Mouse (Mus musculus): ENCODE data around the gene Ttbk1. TPM values are rescaled to one million over a fixed set of nuclear protein-coding genes. Genes with fewer than 3 reads are reported as not detected.
A peak's percentile ranks its signal among the peaks of the same experiment; 100 is the strongest.

The Ttbk1 gene
- polyA plus RNA-seq (2015; fragmentation: Nextera tagmentation; extraction: Ambion mirVana): 4.6 and 5.0 TPM in 2 replicates

DNA sequence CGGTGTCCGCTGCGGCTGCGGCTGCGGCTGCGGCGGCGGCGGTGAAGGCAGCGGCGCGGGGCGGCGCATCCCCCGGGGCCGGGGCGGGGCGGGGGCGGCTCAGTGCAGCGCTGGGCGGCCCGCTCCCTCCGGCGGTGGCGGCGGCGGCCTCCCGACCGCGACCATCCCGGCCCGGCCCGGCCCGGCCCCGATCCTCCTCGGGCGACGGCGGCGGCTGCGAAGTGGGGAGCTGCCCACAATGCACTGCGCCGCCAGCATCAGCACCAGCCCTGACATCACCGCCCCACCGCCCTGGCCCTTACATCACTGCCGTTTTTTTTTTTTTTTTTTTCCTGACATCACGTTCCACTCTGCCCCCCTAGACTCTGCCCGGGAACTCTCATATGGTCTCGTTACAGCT is at the start of gene Ttbk1:
Gene Ttbk1 (minus strand): TSS at position 245 of the 400 bp plus-strand sequence.
- Histone ChIP-seq H3K9me3 (no peaks in the 10 kb centered on the region), H3K36me3 (0 out of 2 replicates have a peak, but pooled peaks cover 7% of the 10 kb centered on the region), H3K4me1 (replicated peaks) (peaks cover 45% of the 10 kb centered on the region), H3K27me3 (peaks cover 22% of the 10 kb centered on the region), H3K4me2 (replicated peaks) (peak within 1 kb of the TSS; percentile 77), H3K9ac (replicated peaks) (peak within 1 kb of the TSS; percentile 94), H3K27ac (peak within 1 kb of the TSS; percentile 71), H3K4me3 (replicated peaks) (peak within 1 kb of the TSS; percentile 86)
- peak; percentile 77 for ATAC-seq
- WGBS: 1% methylated on average over 12 of the region's 49 CpGs

DNA sequence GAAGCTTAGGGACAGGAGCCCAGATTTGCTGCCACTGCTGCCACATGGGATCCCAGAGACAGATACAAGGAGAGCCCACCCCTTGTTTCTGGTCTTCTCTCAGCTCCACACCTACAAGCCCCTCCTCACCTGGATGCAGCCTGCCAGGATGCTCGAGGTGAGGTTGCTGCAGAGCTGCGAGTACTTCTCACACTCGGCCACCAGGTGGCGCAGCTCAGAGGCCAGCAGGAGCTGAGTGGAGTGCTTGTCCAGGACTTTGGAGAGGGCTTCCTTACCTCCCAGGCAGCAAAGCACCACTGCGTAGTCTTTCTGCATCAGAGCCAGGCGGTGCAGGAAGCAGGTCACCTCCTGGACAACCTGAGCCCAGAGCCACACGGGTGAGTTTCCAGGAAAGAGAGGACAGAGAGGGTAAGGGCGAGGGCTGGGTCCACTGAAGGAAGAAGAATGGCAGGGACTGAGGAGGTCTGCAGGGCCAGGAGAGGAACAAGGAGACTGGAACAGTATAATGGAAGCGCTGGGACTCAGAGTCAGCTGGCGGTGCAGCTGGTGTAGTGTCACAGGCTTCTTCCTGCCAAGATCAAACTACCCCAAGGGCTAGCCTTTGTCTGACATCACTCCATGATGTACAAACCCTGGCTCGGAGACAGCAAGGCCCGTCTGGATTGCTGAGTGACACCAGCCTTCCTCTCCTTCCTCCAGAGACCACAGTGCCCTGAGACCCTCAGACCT is 38.3 kb upstream of the Ttbk1 start:
- ATAC-seq: peak; percentile 65
- Histone ChIP-seq H3K9me3 (no peaks in the 10 kb centered on the region), H3K27me3 (peaks cover 25% of the 10 kb centered on the region), H3K27ac (no peak overlapping the region), H3K4me2 (replicated peaks) (no peak overlapping the region), H3K4me3 (replicated peaks) (no peak overlapping the region), H3K36me3 (peaks cover 47% of the 10 kb centered on the region), H3K9ac (replicated peaks) (no peak overlapping the region), H3K4me1 (replicated peaks) (no peaks in the 10 kb centered on the region)
- 38% methylated on average over 12 of the region's 12 CpGs for WGBS

DNA sequence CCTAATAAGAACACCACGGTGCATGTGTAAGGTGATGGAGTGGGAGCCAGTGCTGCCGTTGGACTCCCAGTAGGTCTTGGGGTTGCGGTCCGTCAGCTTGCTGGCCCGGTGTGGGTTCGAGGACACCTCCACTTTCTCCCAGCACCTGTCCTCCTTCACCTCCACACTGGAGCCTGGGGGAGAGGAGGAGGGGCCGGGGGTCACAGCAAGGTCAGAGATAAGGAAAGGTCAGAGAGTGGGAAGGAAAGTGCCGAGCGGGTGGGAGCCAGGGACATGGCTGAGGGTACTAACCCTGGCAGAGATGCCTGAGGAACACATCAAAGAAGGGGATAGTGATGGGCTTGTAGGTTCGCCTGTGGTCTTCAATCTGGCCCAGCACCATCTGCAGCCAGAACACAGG is 37.6 kb upstream of the Ttbk1 start:
- no peak for ATAC-seq
- 85% methylated on average over 10 of the region's 10 CpGs for WGBS

DNA sequence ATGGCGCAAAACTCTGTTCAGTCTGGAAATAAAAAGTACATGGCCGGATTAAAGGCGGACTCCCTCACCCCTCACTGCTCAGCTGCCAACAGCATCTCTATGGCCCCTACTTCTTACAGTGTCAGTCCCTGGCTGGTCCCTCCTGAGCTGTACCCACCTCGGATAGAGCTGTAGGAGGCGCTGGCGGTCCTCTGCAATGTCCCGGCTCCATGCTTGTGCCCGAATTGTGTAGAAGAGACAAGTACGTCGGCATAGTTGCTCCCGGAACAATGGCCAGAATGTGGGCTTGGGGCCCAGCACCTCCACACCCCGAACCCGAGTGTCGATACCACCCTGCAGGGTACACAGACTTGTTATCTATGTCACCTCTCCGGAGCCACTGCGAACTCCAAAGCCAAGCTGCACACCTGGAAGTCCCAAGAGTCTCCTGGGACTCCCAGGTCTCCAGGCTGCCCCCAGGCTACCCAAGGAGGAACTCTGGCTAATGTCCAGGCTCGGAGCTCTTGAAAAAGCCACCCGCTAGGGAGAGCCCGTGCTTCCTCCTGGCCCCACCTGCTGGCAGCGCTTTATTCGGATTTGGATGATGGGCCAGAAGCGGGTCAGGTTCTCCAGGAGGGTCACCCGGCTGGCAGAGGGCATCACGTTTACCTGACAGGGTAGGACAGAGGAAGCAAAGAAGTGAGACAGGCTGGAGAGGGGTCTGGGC is 34.6 kb upstream of the Ttbk1 start:
- no peak overlapping the region for H3K9ac ChIP-seq (replicated peaks)
- H3K27me3 ChIP-seq: peaks cover 38% of the 10 kb centered on the region
- H3K36me3 ChIP-seq: peaks cover 31% of the 10 kb centered on the region
- H3K9me3 ChIP-seq: no peaks in the 10 kb centered on the region
- H3K4me3 ChIP-seq (replicated peaks): no peak overlapping the region
- ATAC-seq: no peak
- WGBS: 37% methylated on average over 24 of the region's 24 CpGs
- H3K27ac ChIP-seq: no peak overlapping the region
- H3K4me2 ChIP-seq (replicated peaks): no peak overlapping the region
- no peaks in the 10 kb centered on the region; the same call in 1 of the 2 replicates for H3K4me1 ChIP-seq (replicated peaks)

More for the DNA sequence above, 37.6 kb upstream of the Ttbk1 start:
- H3K4me1 ChIP-seq (replicated peaks): no peaks in the 10 kb centered on the region; the same call in 1 of the 2 replicates
- H3K27ac ChIP-seq: no peak overlapping the region
- no peak overlapping the region for H3K4me3 ChIP-seq (replicated peaks)
- H3K9ac ChIP-seq (replicated peaks): no peak overlapping the region
- H3K27me3 ChIP-seq: peaks cover 32% of the 10 kb centered on the region
- H3K36me3 ChIP-seq: peaks cover 48% of the 10 kb centered on the region
- no peak overlapping the region for H3K4me2 ChIP-seq (replicated peaks)
- no peaks in the 10 kb centered on the region for H3K9me3 ChIP-seq

DNA sequence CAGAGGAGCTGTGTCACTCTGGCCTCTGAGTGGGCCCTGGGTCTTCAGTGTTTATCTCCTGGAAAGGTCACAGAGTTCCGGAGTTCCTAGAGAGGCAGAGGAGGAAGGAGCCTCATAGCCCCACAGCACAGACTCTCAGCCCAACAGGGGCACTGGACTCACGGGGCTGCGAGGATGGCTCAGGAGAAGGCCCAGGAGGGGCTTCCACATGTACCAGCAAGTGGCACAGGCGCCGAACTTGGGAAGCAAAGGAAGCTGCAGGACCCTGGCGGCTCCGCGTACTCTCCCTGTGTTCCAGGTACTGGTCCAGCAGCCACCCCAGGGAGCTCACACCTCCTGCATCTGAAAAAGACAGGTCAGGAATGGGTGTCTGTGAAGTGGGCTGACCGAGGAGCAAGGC is 33.7 kb upstream of the Ttbk1 start:
- no peak for ATAC-seq
- Histone ChIP-seq H3K9ac (replicated peaks) (no peak overlapping the region; the same call in 1 of the 2 replicates), H3K36me3 (peaks cover 28% of the 10 kb centered on the region), H3K4me1 (replicated peaks) (no peaks in the 10 kb centered on the region; the same call in 1 of the 2 replicates), H3K4me2 (replicated peaks) (no peak overlapping the region), H3K9me3 (no peaks in the 10 kb centered on the region), H3K4me3 (replicated peaks) (no peak overlapping the region), H3K27ac (no peak overlapping the region), H3K27me3 (peaks cover 38% of the 10 kb centered on the region)
- 84% methylated on average over 9 of the region's 9 CpGs for WGBS

DNA sequence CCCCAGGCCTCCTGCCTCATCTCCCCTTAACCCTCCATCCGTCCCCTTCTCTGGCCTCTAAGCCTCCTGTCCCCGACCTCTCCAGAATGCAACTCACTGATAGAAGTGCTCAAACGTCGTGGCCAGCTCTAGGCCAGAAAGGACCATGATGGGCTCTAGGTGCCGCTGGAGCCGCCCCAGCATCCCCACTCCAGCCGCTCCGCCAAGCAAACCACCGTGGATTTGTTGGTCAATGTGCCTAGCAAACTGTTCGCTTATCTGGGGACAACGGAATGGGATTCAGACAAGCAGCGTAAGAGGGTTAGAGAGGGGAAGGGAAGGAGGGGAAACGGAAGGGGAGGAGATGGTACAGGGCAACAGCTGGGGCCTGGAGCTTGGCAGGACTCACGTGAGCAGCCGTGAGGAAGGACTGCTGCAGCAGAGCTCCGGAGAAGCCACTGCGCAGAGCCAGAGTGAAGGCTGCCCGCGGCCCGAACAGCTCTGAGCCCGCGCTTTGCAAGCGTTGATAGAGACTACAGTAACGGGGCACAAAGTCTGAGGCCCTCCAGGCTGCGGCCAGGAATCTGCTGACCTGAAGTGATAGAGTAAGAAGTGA is 33.0 kb upstream of the Ttbk1 start:
- no peaks in the 10 kb centered on the region; the same call in 1 of the 2 replicates for H3K4me1 ChIP-seq (replicated peaks)
- no peak overlapping the region for H3K4me3 ChIP-seq (replicated peaks)
- peaks cover 21% of the 10 kb centered on the region for H3K36me3 ChIP-seq
- H3K9me3 ChIP-seq: no peaks in the 10 kb centered on the region
- no peak for ATAC-seq
- H3K27me3 ChIP-seq: peaks cover 38% of the 10 kb centered on the region
- WGBS: 53% methylated on average over 25 of the region's 25 CpGs
- no peak overlapping the region for H3K27ac ChIP-seq
- H3K9ac ChIP-seq (replicated peaks): peak overlapping the region; percentile 36; the same call in 1 of the 2 replicates
- H3K4me2 ChIP-seq (replicated peaks): peak overlapping the region; percentile 11; the same call in 1 of the 2 replicates

DNA sequence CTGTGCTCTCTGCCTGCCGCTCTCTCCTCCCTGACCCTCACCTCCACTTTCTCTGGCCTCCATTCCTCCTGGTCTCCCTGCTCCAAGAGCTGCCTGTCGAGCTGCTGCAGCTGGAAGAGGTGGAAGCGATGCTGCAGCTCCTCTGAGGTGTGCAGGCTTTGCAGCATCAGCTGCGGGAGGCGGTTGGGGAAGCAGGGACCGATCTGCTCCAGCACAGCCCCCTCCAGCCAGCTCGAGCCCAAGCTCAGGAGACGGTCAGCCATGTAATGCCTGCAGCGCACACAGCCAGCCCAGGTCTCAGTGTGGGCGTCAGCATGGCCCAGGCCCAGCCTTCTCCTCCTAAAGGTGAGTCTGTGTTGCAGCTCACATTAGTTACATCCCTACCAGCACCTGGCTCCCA is 32.5 kb upstream of the Ttbk1 start:
- no peaks in the 10 kb centered on the region for H3K9me3 ChIP-seq
- H3K4me2 ChIP-seq (replicated peaks): peak overlapping the region; percentile 11; the same call in 1 of the 2 replicates
- peaks cover 38% of the 10 kb centered on the region for H3K27me3 ChIP-seq
- no peak for ATAC-seq
- peak overlapping the region; percentile 36; the same call in 1 of the 2 replicates for H3K9ac ChIP-seq (replicated peaks)
- H3K27ac ChIP-seq: no peak overlapping the region
- no peak overlapping the region for H3K4me3 ChIP-seq (replicated peaks)
- no peaks in the 10 kb centered on the region; the same call in 1 of the 2 replicates for H3K4me1 ChIP-seq (replicated peaks)
- WGBS: 52% methylated on average over 10 of the region's 10 CpGs
- peaks cover 17% of the 10 kb centered on the region for H3K36me3 ChIP-seq

DNA sequence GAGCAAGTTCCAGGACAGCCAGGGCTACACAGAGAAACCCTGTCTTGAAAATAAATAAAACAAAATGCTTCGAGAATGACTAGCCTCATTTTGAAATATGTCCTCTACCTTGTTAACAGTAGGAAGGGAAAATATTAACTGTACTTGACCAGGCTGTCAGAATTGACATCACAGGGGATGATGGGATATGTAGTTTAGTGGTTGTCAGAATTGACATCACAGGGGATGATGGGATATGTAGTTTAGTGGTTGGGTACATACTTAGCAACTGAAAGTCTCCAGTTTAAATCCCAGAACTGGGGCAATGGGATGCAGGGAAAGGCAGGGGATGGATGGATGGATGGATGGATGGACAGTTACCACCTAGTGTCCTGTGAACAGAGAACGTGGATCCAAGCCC is 25.9 kb upstream of the Ttbk1 start:
- no peak overlapping the region for H3K4me3 ChIP-seq (replicated peaks)
- no peak overlapping the region for H3K4me2 ChIP-seq (replicated peaks)
- 72% methylated on average over 2 of the region's 2 CpGs for WGBS
- H3K27me3 ChIP-seq: no peaks in the 10 kb centered on the region
- H3K27ac ChIP-seq: no peak overlapping the region
- H3K36me3 ChIP-seq: peaks cover 6% of the 10 kb centered on the region
- H3K9ac ChIP-seq (replicated peaks): no peak overlapping the region
- 0 out of 2 replicates have a peak, but pooled peaks cover 4% of the 10 kb centered on the region for H3K4me1 ChIP-seq (replicated peaks)
- peak; percentile 48; the same call in 1 of the 2 replicates for ATAC-seq
- no peaks in the 10 kb centered on the region for H3K9me3 ChIP-seq

DNA sequence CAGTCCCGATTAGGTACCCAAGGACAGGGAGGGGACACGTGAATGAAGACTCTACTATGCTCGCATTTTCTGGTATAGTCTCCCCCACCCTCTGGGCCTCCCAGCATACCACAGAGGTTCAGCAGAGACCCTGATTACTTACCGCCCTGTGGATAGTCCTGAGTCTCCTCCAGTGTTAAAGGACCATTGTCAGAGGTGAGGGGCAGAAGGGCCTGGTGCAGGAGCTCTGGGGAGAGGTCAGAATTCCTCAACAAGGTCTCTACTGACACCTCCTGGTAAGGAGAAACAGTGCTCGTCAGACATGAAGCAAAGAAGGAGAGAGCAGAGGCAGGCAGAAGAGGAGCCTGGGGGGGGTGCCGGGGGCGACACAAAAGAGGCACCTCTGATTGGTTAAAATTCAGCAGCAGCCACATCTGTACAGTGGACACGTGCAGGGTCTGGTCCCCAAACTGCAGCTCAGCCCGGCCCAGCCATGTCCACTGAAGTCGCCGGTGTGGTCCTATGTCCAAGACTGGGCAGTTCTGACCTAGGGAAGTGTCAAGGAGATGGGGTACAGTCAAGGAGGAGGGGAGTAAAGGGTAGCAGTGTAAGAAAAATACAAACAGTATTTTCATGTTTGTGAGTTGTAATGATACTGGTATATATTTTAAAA is 23.7 kb upstream of the Ttbk1 start:
- no peaks in the 10 kb centered on the region for H3K27me3 ChIP-seq
- no peak overlapping the region for H3K27ac ChIP-seq
- no peaks in the 10 kb centered on the region for H3K9me3 ChIP-seq
- no peak overlapping the region for H3K4me3 ChIP-seq (replicated peaks)
- 0 out of 2 replicates have a peak, but pooled peaks cover 6% of the 10 kb centered on the region for H3K4me1 ChIP-seq (replicated peaks)
- no peak overlapping the region for H3K4me2 ChIP-seq (replicated peaks)
- WGBS: 46% methylated on average over 11 of the region's 11 CpGs
- peak; percentile 67; the same call in 1 of the 2 replicates for ATAC-seq
- no peak overlapping the region; the same call in 1 of the 2 replicates for H3K9ac ChIP-seq (replicated peaks)
- H3K36me3 ChIP-seq: peaks cover 16% of the 10 kb centered on the region

DNA sequence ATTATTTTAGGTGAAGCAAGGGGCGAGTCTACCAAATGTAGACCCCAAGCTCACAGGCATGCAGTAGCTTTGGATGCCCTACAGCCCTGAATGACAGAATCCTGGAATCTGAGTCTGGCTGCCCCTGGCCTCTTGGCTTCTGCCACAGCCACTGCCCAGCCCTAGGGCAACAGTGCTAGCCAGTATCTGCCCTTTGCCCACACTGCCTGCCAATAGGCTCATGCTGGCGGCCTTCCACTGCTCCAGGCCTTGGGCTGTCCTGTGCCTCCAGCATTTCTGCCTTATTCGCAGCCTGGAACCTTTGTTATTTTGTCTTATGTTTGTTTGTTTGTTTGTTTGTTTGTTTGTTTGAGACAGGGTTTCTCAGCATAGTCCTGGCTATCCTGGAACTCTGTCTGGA is 18.1 kb upstream of the Ttbk1 start:
- ATAC-seq: no peak
- no peaks in the 10 kb centered on the region for H3K9me3 ChIP-seq
- 96% methylated on average over 3 of the region's 3 CpGs for WGBS
- no peak overlapping the region for H3K27ac ChIP-seq
- 0 out of 2 replicates have a peak, but pooled peaks cover 3% of the 10 kb centered on the region for H3K4me1 ChIP-seq (replicated peaks)
- no peaks in the 10 kb centered on the region for H3K27me3 ChIP-seq
- H3K4me2 ChIP-seq (replicated peaks): no peak overlapping the region
- H3K4me3 ChIP-seq (replicated peaks): no peak overlapping the region
- peaks cover 48% of the 10 kb centered on the region for H3K36me3 ChIP-seq
- H3K9ac ChIP-seq (replicated peaks): no peak overlapping the region

DNA sequence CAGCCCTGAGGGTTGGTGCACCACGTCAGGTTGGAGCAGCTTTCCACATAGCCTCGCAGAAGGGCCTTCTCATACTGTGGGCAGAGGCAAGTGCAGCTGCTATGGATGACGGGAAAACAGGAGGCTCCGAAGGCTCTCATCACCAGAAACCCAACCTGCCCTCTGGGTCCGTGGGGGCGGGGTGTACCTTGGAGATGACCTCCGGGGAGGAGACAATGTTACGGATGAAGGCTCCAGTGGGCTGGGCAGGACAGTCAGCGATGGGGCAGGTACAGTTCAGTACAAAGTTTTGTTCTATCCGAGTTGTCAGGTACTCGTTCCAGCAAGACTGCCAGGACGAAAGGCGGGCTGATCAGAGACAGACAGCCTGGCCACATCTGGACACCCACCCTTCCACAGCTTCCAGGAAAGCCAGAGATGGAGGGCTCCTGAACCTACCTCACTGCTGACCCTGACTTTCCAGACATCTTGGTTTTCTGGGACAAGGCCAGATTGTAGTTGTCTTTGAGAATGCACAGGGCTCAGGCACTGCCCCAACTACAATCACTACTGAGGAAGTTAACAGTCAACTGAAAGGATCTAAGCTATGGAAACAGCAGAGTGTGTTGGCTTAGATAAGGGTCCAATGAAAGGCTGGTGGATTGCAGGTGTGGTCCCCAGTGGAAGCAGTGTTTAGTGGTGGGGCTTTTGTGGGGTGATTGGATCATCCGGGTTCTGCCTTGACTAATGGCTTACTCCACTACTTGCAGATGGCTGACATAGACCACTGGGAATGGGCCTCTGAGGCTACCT is 16.6 kb upstream of the Ttbk1 start:
- Histone ChIP-seq H3K36me3 (peaks cover 58% of the 10 kb centered on the region), H3K9ac (replicated peaks) (no peak overlapping the region), H3K27ac (no peak overlapping the region), H3K4me2 (replicated peaks) (no peak overlapping the region), H3K4me3 (replicated peaks) (no peak overlapping the region), H3K4me1 (replicated peaks) (0 out of 2 replicates have a peak, but pooled peaks cover 3% of the 10 kb centered on the region), H3K9me3 (no peaks in the 10 kb centered on the region), H3K27me3 (no peaks in the 10 kb centered on the region)
- ATAC-seq: no peak
- WGBS: 87% methylated on average over 14 of the region's 14 CpGs
